Mouse (Mus musculus): ENCODE data around the gene Tnni3k.

- no peak for TF ChIP-seq POLR2A (IDR thresholded peaks at IDR 0.05; ENCODE audit: insufficient read length, low read depth)
- TF ChIP-seq MAX (IDR thresholded peaks at IDR 0.05; ENCODE audit: low read depth) = no peak
- peak; percentile 76 for TF ChIP-seq TCF3 (IDR thresholded peaks at IDR 0.05; ENCODE audit: insufficient read length, low read depth)
- TF ChIP-seq CEBPB (IDR thresholded peaks at IDR 0.05; ENCODE audit: insufficient read depth, poor library complexity, severe bottlenecking) = no peak
- no peak for TF ChIP-seq POLR2AphosphoS2 (IDR thresholded peaks at IDR 0.05; ENCODE audit: insufficient read length, low read depth)
- no peak for TF ChIP-seq USF1 (IDR thresholded peaks at IDR 0.05; ENCODE audit: low read depth)
- TF ChIP-seq MYOD1 (IDR thresholded peaks at IDR 0.05; ENCODE audit: control insufficient read depth in 1 of 3, insufficient read length in 2 of 3, low read depth in 2 of 3) = peak in 2 of 3 experiments; percentile 86 to 88
- peak; percentile 36 for TF ChIP-seq TCF12 (IDR thresholded peaks at IDR 0.05; ENCODE audit: insufficient read depth, poor library complexity, severe bottlenecking)
Observed at GRCm38 (mm10) chr3:154893225-154893624, 162.0 kb downstream of the Tnni3k start.

All from myocyte (in vitro differentiated cells).